Mouse (Mus musculus) olfactory bulb, adult 2 months (tissue): ENCODE measurements around the gene Cbx8.

Experiments
- CTCF ChIP-seq: fragments of 200-500 bp; IDR thresholded peaks from 2 replicates; pipeline ENCODE4 v1.5.1; 2012; ENCODE audit warnings: low read depth, mild to moderate bottlenecking, low read length, moderate library complexity; ENCODE audit not compliant: insufficient read depth
- POLR2A ChIP-seq: fragments of 200-500 bp; IDR thresholded peaks from 2 replicates; pipeline ENCODE4 v1.6.1; 2012; ENCODE audit warnings: mild to moderate bottlenecking, low read depth, low read length, moderate library complexity; ENCODE audit not compliant: insufficient read depth

DNA sequence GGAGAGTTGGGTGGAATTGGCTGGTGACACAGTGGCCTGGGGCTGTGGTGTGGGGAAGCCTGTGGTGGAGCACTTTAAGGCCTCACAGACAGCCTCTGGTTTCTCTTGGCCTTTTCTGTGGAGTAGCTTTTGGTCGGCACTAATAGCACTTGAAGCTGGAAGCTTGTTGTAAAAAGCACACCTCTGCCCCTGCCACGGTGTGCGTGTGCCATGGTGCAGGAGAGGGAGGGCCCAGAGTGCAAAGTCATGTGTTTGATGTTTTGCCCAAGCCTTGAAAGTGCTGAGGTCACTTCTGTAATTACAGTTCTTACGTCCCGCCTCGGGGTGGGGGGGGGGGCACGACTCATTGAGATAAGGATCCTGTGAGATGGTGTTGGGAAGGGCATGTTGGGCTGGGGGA, 16.5 kb downstream of the Cbx8 start:
- TF ChIP-seq CTCF (no peak), POLR2A (no peak)
